Mouse (Mus musculus) bone marrow macrophage, adult 2 months (primary cell): ENCODE data around the gene Vmn1r194. TPM values are rescaled to one million over a fixed set of nuclear protein-coding genes. Genes with fewer than 3 reads are reported as not detected.
"Not testable (repeated sequence)": the region's sequence is repeated elsewhere in the genome, so short reads cannot be mapped to it uniquely, and the experiment has no call there.

ENCODE experiments used
- H3K27ac ChIP-seq: 2 replicates; pipeline ENCODE4 v1.5.1; 2012; ENCODE audit warnings: low read depth, low read length; ENCODE audit not compliant: insufficient read depth
- H3K4me1 ChIP-seq: 2 replicates; pipeline ENCODE4 v1.6.1; 2012; ENCODE audit warnings: low read length; ENCODE audit not compliant: control insufficient read depth, insufficient read depth
- H3K4me3 ChIP-seq: 2 replicates; pipeline ENCODE4 v1.5.1; 2012; ENCODE audit warnings: mild to moderate bottlenecking, low read length, moderate library complexity; ENCODE audit not compliant: insufficient read depth
- CTCF ChIP-seq: IDR thresholded peaks from 2 replicates; pipeline ENCODE4 v1.5.1; 2012; ENCODE audit warnings: low read depth, mild to moderate bottlenecking, low read length, moderate library complexity
- POLR2A ChIP-seq: IDR thresholded peaks from 2 replicates; pipeline ENCODE4 v1.6.1; 2012; ENCODE audit warnings: mild to moderate bottlenecking, low read depth, low read length, borderline replicate concordance
- polyA plus RNA-seq: library from polyadenylated mRNA; stranded (reverse); fragments of >200 nt; gene quantifications from 2 replicates; pipeline ENCODE4 v1.2.4, GENCODE M21; 2012; ENCODE audit not compliant: missing spikeins, insufficient read depth, insufficient read length

Gene Vmn1r194
- not detected in 2 replicates for polyA plus RNA-seq

DNA sequence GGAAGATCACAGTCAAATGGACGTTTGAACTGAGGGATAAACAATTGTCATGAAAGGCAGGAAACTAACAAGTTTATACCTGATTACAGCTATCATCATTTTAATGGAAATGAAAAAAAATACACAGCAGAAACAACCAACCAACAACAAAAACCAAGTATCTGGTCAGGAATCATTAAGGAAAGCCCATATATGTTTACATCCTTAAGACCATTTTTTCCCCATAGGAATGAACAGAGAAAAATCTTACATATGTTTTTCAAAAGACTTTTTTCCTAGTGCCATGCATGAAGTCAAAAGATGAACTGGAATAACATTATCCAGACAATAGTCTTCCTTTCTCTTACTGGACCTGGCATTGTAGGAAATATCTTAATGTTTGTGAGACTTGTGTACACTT is at the start of gene Vmn1r194:
TSS of gene Vmn1r194 (plus strand) at position 301 of the 400 bp plus-strand sequence.
- Histone ChIP-seq H3K27ac (no peak within 1 kb of the TSS), H3K4me3 (no peak within 1 kb of the TSS), H3K4me1 (no peaks in the 10 kb centered on the region)
- TF ChIP-seq POLR2A (no peak), CTCF (no peak)

DNA sequence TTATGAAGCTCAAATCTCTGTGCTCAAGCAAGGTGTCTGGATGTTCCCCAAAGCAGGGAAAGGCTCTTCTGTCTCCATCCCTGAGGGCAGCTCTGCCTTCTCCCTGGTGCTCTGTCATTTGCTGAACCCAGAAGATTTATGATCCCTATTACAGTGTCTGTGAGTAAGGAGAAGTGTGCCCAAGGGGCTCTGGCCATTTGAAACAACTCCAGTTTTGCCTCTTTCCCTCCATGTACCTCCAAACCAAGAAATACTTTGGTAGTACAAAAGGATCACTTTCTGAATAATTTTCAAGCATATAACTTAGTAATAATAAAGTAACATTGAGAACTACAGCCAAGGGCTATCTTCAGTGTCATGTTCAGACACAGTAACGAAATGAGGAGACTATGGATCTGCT is 21.0 kb upstream of the Vmn1r194 start, which contains the start of gene Vmn1r193:
TSS of gene Vmn1r193 (minus strand) at position 101 of the 400 bp plus-strand sequence.
- H3K4me1 ChIP-seq, H3K4me3 ChIP-seq, H3K27ac ChIP-seq: not testable (repeated sequence)

DNA sequence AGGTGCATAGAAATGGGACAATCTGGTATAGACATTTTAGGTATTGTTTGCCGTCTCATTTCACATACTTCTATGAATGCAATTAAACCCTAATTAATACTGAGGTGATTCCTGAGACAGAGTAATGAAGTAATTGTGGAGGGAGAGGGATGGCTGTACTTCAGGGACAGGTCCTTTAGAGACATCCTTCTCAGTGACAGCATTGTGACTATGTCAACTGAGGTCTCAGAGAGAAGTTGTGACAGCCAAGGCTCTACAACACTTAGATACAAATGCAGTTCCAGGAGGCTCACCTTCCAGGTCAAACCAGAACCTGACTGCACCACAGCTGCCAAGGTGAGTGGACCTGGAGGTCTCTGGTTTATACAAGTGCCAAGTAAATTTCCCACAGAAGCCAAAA is 26.2 kb downstream of the Vmn1r194 start, which contains the start of gene Vmn1r195:
TSS of gene Vmn1r195 (plus strand) at position 301 of the 400 bp plus-strand sequence.
- not testable (repeated sequence) for H3K27ac ChIP-seq, H3K4me1 ChIP-seq, H3K4me3 ChIP-seq

DNA sequence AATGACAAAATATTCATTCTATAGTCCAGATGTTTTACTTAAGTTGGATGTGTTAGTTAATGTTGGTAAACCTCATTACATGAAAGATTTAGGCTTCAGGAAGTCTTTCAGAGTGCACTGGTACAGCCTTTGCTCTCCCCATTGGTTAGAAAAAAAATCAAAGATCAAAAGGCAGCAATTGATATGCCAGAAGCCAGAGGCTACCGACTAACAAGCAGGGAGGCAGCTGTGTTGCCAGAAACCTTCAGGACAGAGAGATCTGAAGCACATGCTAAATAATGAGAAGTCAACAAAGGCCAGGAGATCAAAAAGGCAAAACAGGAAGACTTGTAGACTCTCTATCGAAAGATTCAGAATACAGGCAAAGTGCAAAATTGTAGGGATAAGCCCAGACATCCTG is 27.7 kb downstream of the Vmn1r194 start:
- Histone ChIP-seq H3K27ac (no peak overlapping the region), H3K4me3 (no peak overlapping the region), H3K4me1 (no peaks in the 10 kb centered on the region)
- TF ChIP-seq POLR2A (no peak), CTCF (no peak)

DNA sequence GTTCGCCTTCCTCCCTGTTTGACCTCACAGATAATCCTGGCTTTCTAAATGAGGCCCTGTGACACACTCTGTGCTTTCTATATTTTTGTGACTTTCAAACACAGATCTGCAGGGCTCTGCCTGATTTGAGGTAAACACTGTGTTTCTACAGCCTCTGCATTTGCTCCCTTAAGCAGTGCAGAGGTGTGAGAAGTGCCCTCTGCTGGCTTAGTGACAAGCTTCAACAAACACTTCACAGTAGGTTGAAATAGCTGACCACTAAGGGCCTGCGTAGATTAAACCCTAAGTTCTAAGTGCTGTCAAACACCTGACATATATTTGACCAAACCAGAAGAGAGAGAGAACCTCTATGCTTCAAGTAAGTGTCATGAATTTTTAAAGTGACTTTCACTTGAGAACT is 40.6 kb downstream of the Vmn1r194 start:
- Histone ChIP-seq H3K4me1 (no peaks in the 10 kb centered on the region), H3K4me3 (no peak overlapping the region), H3K27ac (no peak overlapping the region)
- TF ChIP-seq POLR2A: no peak
- TF ChIP-seq CTCF: no peak

DNA sequence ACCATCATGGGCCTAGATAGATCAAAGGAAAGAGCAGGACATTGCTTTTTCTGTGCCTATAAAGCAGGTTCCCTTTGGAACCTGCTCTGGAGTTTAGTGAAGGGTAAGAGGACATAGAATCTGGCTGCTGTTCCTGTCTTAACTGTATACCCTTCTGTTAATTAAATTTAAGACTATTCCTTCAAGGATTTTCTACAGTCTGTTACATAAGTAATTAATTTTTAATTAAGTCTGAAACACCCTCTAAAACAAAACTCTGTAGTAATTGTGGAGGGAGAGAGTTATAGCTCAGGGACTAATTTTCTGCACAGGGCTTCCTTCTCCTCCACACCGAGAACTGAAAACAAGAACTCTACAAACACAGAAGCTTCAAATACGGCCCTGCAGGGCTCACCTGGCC is 45.6 kb downstream of the Vmn1r194 start, which contains the start of gene Vmn1r196:
TSS of gene Vmn1r196 (plus strand) at position 301 of the 400 bp plus-strand sequence.
- Histone ChIP-seq H3K27ac (no peak within 1 kb of the TSS), H3K4me1 (no peaks in the 10 kb centered on the region), H3K4me3 (no peak within 1 kb of the TSS)
- no peak for TF ChIP-seq CTCF
- TF ChIP-seq POLR2A: no peak

Other genes starting within 250 kb of the Vmn1r194 start
- gene Prss16, start 234.5 kb upstream of the Vmn1r194 start, polyA plus RNA-seq: 3.0 and 3.4 TPM in 2 replicates
- not detected in 2 replicates for gene Hist1h2ah, start 208.6 kb upstream of the Vmn1r194 start, polyA plus RNA-seq
- 2.9 and 5.5 TPM in 2 replicates for gene Hist1h2bk, start 208.3 kb upstream of the Vmn1r194 start, polyA plus RNA-seq
- gene Hist1h4i, start 202.9 kb upstream of the Vmn1r194 start, polyA plus RNA-seq: 7.5 and 8.2 TPM in 2 replicates
- gene Hist1h2ag, start 201.3 kb upstream of the Vmn1r194 start, polyA plus RNA-seq: 5.0 and 7.4 TPM in 2 replicates
- gene Hist1h2bj, start 201.0 kb upstream of the Vmn1r194 start, polyA plus RNA-seq: 1.4 and 4.4 TPM in 2 replicates
- gene Vmn1r188, start 159.8 kb upstream of the Vmn1r194 start, polyA plus RNA-seq: not detected in 2 replicates
- not detected in 2 replicates for gene Vmn1r189, start 138.4 kb upstream of the Vmn1r194 start, polyA plus RNA-seq
- not detected in 2 replicates for gene Vmn1r191, start 60.2 kb upstream of the Vmn1r194 start, polyA plus RNA-seq
- not detected in 2 replicates for gene Vmn1r192, start 53.1 kb upstream of the Vmn1r194 start, polyA plus RNA-seq
- gene Vmn1r193, start 21.1 kb upstream of the Vmn1r194 start, polyA plus RNA-seq: not detected in 2 replicates
- gene Vmn1r195, start 26.3 kb downstream of the Vmn1r194 start, polyA plus RNA-seq: not detected in 2 replicates
- gene Vmn1r196, start 45.7 kb downstream of the Vmn1r194 start, polyA plus RNA-seq: not detected in 2 replicates
- not detected in 2 replicates for gene Vmn1r197, start 80.4 kb downstream of the Vmn1r194 start, polyA plus RNA-seq
- gene Vmn1r198, start 106.1 kb downstream of the Vmn1r194 start, polyA plus RNA-seq: not detected in 2 replicates
- not detected in 2 replicates for gene Vmn1r199, start 135.6 kb downstream of the Vmn1r194 start, polyA plus RNA-seq
- gene Vmn1r200, start 146.2 kb downstream of the Vmn1r194 start, polyA plus RNA-seq: not detected in 2 replicates
- not detected in 2 replicates for gene Vmn1r201, start 227.7 kb downstream of the Vmn1r194 start, polyA plus RNA-seq